Mouse (Mus musculus): ENCODE data around the gene Rtl9. TPM values are rescaled to one million over a fixed set of nuclear protein-coding genes. Genes with fewer than 3 reads are reported as not detected.

The Rtl9 gene
- polyA plus RNA-seq, 2 experiments, result 1.6 to 2.5 TPM

DNA sequence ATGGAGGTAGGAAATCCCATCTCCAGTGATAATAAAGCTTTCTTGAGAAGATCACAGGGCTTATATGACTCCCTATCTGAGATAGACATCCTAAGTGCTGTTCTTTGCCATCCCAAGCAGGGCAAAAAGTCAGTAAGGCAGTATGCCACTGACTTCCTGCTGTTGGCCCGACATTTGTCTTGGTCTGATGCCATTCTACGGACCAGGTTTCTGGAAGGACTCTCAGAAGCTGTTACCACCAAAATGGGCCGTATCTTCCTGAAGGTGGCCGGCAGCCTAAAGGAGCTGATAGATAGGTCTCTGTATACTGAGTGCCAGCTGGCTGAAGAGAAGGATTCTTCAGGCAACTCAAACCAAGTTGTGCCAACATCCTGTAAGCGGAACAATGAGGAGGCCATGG, 3.8 kb downstream of the Rtl9 start:
- H3K4me3 ChIP-seq (replicated peaks; ENCODE audit: low read length), result no peak overlapping the region
- 94% methylated on average over 5 of the region's 5 CpGs for WGBS
- no peak for TF ChIP-seq POLR2A (IDR thresholded peaks at IDR 0.05; ENCODE audit: borderline replicate concordance, extremely low read depth, insufficient read depth, insufficient read length)
- ATAC-seq (ENCODE audit: low FRiP score, low read depth) (no peak), DNase-seq (ENCODE audit: low spot score) (no peak)
- H3K27me3 ChIP-seq (ENCODE audit: control insufficient read depth, insufficient read depth, low read length), result no peaks in the 10 kb centered on the region
- no peak overlapping the region for H3K9ac ChIP-seq (ENCODE audit: low read depth, low read length, severe bottlenecking)
- H3K4me1 ChIP-seq (ENCODE audit: control insufficient read depth, insufficient read depth, low read length), result no peaks in the 10 kb centered on the region
- no peak overlapping the region for H3K4me2 ChIP-seq (replicated peaks; ENCODE audit: low read depth, low read length, severe bottlenecking)
- no peaks in the 10 kb centered on the region for H3K36me3 ChIP-seq (ENCODE audit: control insufficient read depth, insufficient read depth, low read length)
- H3K27ac ChIP-seq (replicated peaks; ENCODE audit: low read depth, low read length), result no peak overlapping the region
- no peaks in the 10 kb centered on the region for H3K9me3 ChIP-seq (ENCODE audit: control insufficient read depth, low read length)

DNA sequence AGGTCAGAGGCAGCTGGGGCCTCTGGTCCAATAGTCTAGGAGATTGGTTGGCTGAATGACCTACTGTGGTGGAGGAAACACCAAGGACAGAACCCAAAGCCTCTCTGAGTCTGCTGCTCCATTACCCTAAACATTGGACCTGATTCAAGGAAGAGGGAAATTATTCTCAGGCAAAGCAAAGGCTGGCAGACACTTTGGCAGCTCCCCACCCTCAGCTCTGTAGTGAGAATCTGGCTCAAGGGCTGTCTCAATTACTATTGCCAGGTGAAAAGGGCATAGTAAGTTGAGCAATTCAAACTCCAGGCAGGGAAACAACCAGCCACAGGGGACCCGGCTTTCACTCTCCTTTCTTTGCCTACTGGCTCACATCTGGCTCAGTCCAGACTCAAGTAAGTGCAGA, 6.5 kb downstream of the Rtl9 start:
- Histone ChIP-seq H3K27me3 (ENCODE audit: control insufficient read depth, insufficient read depth, low read length) (no peaks in the 10 kb centered on the region), H3K9me3 (ENCODE audit: control insufficient read depth, low read length) (no peaks in the 10 kb centered on the region), H3K27ac (replicated peaks; ENCODE audit: low read depth, low read length) (no peak overlapping the region), H3K36me3 (ENCODE audit: control insufficient read depth, insufficient read depth, low read length) (no peaks in the 10 kb centered on the region), H3K9ac (ENCODE audit: low read depth, low read length, severe bottlenecking) (no peak overlapping the region), H3K4me1 (ENCODE audit: control insufficient read depth, insufficient read depth, low read length) (no peaks in the 10 kb centered on the region), H3K4me2 (replicated peaks; ENCODE audit: low read depth, low read length, severe bottlenecking) (no peak overlapping the region), H3K4me3 (replicated peaks; ENCODE audit: low read length) (no peak overlapping the region)
- WGBS, result 47% methylated on average over 1 of the region's 1 CpGs
- TF ChIP-seq POLR2A (IDR thresholded peaks at IDR 0.05; ENCODE audit: borderline replicate concordance, extremely low read depth, insufficient read depth, insufficient read length), result no peak
- no peak for ATAC-seq (ENCODE audit: low FRiP score, low read depth)
- no peak for DNase-seq (ENCODE audit: low spot score)

GRCm38 (mm10) chrX:143112546-143112945, 13.2 kb downstream of the Rtl9 start:
- ATAC-seq (ENCODE audit: low FRiP score, low read depth) (no peak), DNase-seq (ENCODE audit: low spot score) (no peak)
- no peaks in the 10 kb centered on the region for H3K27me3 ChIP-seq (ENCODE audit: control insufficient read depth, insufficient read depth, low read length)
- no peak overlapping the region for H3K9ac ChIP-seq (ENCODE audit: low read depth, low read length, severe bottlenecking)
- TF ChIP-seq POLR2A (IDR thresholded peaks at IDR 0.05; ENCODE audit: borderline replicate concordance, extremely low read depth, insufficient read depth, insufficient read length), result no peak
- no peaks in the 10 kb centered on the region for H3K9me3 ChIP-seq (ENCODE audit: control insufficient read depth, low read length)
- no peak overlapping the region for H3K4me2 ChIP-seq (replicated peaks; ENCODE audit: low read depth, low read length, severe bottlenecking)
- no peak overlapping the region for H3K4me3 ChIP-seq (replicated peaks; ENCODE audit: low read length)
- H3K4me1 ChIP-seq (ENCODE audit: control insufficient read depth, insufficient read depth, low read length), result no peaks in the 10 kb centered on the region
- no peak overlapping the region for H3K27ac ChIP-seq (replicated peaks; ENCODE audit: low read depth, low read length)
- H3K36me3 ChIP-seq (ENCODE audit: control insufficient read depth, insufficient read depth, low read length), result no peaks in the 10 kb centered on the region

Other genes starting within 250 kb of the Rtl9 start
- 6.8 and 7.1 TPM in 2 replicates for gene Ammecr1, start 132.9 kb upstream of the Rtl9 start, polyA plus RNA-seq (2012; rRNA removed)
- gene Ammecr1, start 132.9 kb upstream of the Rtl9 start, polyA plus RNA-seq (2014; fragmentation: Nextera tagmentation; extraction: Ambion mirVana), result 19.6 and 20.1 TPM in 2 replicates